Mouse (Mus musculus): ENCODE measurements around the gene Armc7. TPM values are rescaled to one million over a fixed set of nuclear protein-coding genes. Genes with fewer than 3 reads are reported as not detected.
"Not testable (repeated sequence)": the region's sequence is repeated elsewhere in the genome, so short reads cannot be mapped to it uniquely, and the experiment has no call there.

Gene Armc7
- polyA plus RNA-seq, 1 experiment: 31.1 TPM

- Histone ChIP-seq H3K27ac (ENCODE audit: insufficient read depth, low read depth, low read length) (no peak overlapping the region), H3K4me3 (ENCODE audit: insufficient read depth, low read length) (no peak overlapping the region), H3K4me1 (ENCODE audit: control insufficient read depth, insufficient read depth, low read length) (peaks cover 3% of the 10 kb centered on the region)
- no peak for TF ChIP-seq CTCF (IDR thresholded peaks at IDR 0.05; ENCODE audit: low read depth, low read length)
- no peak for TF ChIP-seq POLR2A (IDR thresholded peaks at IDR 0.05; ENCODE audit: borderline replicate concordance, low read depth, low read length)
Observed at GRCm38 (mm10) chr11:115488551-115489104, 13.2 kb downstream of the Armc7 start.

- TF ChIP-seq CTCF (IDR thresholded peaks at IDR 0.05; ENCODE audit: low read depth, low read length): no peak
- no peak for TF ChIP-seq POLR2A (IDR thresholded peaks at IDR 0.05; ENCODE audit: borderline replicate concordance, low read depth, low read length)
- Histone ChIP-seq H3K27ac (ENCODE audit: insufficient read depth, low read depth, low read length) (no peak overlapping the region), H3K4me1 (ENCODE audit: control insufficient read depth, insufficient read depth, low read length) (peaks cover 3% of the 10 kb centered on the region), H3K4me3 (ENCODE audit: insufficient read depth, low read length) (peak overlapping the region; percentile 79)
Observed at GRCm38 (mm10) chr11:115490441-115491355, 15.2 kb downstream of the Armc7 start.

- Histone ChIP-seq H3K27ac (ENCODE audit: insufficient read depth, low read depth, low read length) (peak within 1 kb of the TSS; percentile 59), H3K4me1 (ENCODE audit: control insufficient read depth, insufficient read depth, low read length) (peaks cover 4% of the 10 kb centered on the region), H3K4me3 (ENCODE audit: insufficient read depth, low read length) (peak within 1 kb of the TSS; percentile 79)
- TF ChIP-seq CTCF (IDR thresholded peaks at IDR 0.05; ENCODE audit: low read depth, low read length): peak; percentile 78
- TF ChIP-seq POLR2A (IDR thresholded peaks at IDR 0.05; ENCODE audit: borderline replicate concordance, low read depth, low read length): no peak
Observed at GRCm38 (mm10) chr11:115491356-115492083, 16.1 kb downstream of the Armc7 start, which contains the start of gene Nt5c. Nt5c (minus strand) TSS chr11:115491862.

- H3K4me3 ChIP-seq (ENCODE audit: insufficient read depth, low read length): peak overlapping the region; percentile 79
Observed at GRCm38 (mm10) chr11:115492387-115492786, 16.9 kb downstream of the Armc7 start.

DNA sequence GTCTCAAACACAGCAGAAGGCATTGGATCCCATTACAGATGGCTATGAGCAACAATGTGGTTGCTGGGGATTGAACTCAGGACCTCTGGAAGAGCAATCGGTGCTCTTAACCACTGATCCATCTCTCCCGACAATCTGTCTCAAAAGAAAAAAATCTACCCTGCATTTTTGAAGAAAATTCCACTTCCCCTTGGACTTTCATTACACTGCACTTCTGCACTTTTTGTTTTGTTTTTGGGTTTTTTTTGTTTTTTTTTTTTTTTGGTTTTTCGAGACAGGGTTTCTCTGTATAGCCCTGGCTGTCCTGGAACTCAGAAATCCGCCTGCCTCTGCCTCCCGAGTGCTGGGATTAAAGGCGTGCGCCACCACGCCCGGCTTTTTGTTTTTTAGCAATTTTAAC, 21.1 kb downstream of the Armc7 start:
- H3K4me1 ChIP-seq (ENCODE audit: control insufficient read depth, insufficient read depth, low read length); H3K27ac ChIP-seq (ENCODE audit: insufficient read depth, low read depth, low read length); H3K4me3 ChIP-seq (ENCODE audit: insufficient read depth, low read length): not testable (repeated sequence)

More at GRCm38 (mm10) chr11:115492387-115492786, 16.9 kb downstream of the Armc7 start:
- Histone ChIP-seq H3K4me1 (ENCODE audit: control insufficient read depth, insufficient read depth, low read length) (peaks cover 4% of the 10 kb centered on the region), H3K27ac (ENCODE audit: insufficient read depth, low read depth, low read length) (no peak overlapping the region)
- TF ChIP-seq POLR2A (IDR thresholded peaks at IDR 0.05; ENCODE audit: borderline replicate concordance, low read depth, low read length) (no peak), CTCF (IDR thresholded peaks at IDR 0.05; ENCODE audit: low read depth, low read length) (no peak)

GRCm38 (mm10) chr11:115502636-115503035, 27.2 kb downstream of the Armc7 start:
- Histone ChIP-seq H3K27ac (ENCODE audit: insufficient read depth, low read depth, low read length) (no peak overlapping the region), H3K4me3 (ENCODE audit: insufficient read depth, low read length) (no peak overlapping the region), H3K4me1 (ENCODE audit: control insufficient read depth, insufficient read depth, low read length) (peaks cover 4% of the 10 kb centered on the region; the same call in 1 of the 2 replicates)
- TF ChIP-seq POLR2A (IDR thresholded peaks at IDR 0.05; ENCODE audit: borderline replicate concordance, low read depth, low read length) (no peak), CTCF (IDR thresholded peaks at IDR 0.05; ENCODE audit: low read depth, low read length) (no peak)

DNA sequence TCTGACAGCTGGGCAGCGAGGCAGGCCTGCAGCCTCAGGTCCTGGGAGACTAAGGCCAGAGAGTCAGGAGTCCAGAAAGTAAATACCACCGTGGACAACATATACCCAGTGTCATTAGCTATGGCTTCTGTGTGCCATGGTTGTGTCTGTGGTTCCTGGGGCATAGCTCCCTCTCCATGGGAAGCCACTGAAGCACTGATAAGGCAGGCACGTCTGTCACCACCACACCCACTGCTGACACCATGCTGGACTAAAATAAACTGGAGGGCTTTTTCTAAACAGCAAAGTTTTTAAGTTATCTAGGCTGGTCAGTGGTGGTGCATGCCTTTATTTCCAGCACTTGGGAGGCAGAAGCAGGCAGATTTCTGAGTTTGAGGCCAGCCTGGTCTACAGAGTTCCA, 31.1 kb downstream of the Armc7 start:
- TF ChIP-seq POLR2A (IDR thresholded peaks at IDR 0.05; ENCODE audit: borderline replicate concordance, low read depth, low read length) (no peak), CTCF (IDR thresholded peaks at IDR 0.05; ENCODE audit: low read depth, low read length) (no peak)
- H3K4me3 ChIP-seq (ENCODE audit: insufficient read depth, low read length): no peak overlapping the region
- H3K27ac ChIP-seq (ENCODE audit: insufficient read depth, low read depth, low read length): no peak overlapping the region
- peaks cover 32% of the 10 kb centered on the region for H3K4me1 ChIP-seq (ENCODE audit: control insufficient read depth, insufficient read depth, low read length)

DNA sequence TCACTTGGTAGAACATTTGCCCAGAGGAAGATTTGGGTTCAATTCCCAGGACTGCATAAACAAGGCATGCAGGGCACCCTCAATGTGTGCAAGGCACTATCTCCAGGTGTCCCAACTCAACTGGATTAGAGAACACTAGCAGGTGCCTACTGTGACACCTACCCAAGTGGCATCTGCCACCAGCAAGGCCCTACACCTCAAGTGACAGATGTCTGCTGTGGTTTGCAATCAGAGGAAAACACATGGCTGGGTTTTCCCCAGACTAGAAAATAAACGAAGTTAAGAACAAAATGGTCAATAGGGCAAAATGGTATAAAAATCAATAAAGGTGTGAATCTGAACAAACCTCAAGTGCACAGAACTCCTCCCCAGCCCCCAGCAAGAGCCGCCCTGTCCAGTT, 32.6 kb downstream of the Armc7 start:
- TF ChIP-seq POLR2A (IDR thresholded peaks at IDR 0.05; ENCODE audit: borderline replicate concordance, low read depth, low read length) (no peak), CTCF (IDR thresholded peaks at IDR 0.05; ENCODE audit: low read depth, low read length) (no peak)
- Histone ChIP-seq H3K4me3 (ENCODE audit: insufficient read depth, low read length) (no peak overlapping the region), H3K27ac (ENCODE audit: insufficient read depth, low read depth, low read length) (no peak overlapping the region), H3K4me1 (ENCODE audit: control insufficient read depth, insufficient read depth, low read length) (peaks cover 41% of the 10 kb centered on the region)

- no peak for TF ChIP-seq POLR2A (IDR thresholded peaks at IDR 0.05; ENCODE audit: borderline replicate concordance, low read depth, low read length)
- no peak for TF ChIP-seq CTCF (IDR thresholded peaks at IDR 0.05; ENCODE audit: low read depth, low read length)
- Histone ChIP-seq H3K27ac (ENCODE audit: insufficient read depth, low read depth, low read length) (no peak overlapping the region), H3K4me3 (ENCODE audit: insufficient read depth, low read length) (no peak overlapping the region), H3K4me1 (ENCODE audit: control insufficient read depth, insufficient read depth, low read length) (peaks cover 43% of the 10 kb centered on the region)
Observed at GRCm38 (mm10) chr11:115509773-115510506, 34.5 kb downstream of the Armc7 start.
